Mouse (Mus musculus) kidney, adult 2 months (tissue): ENCODE measurements at regions not wholly inside any gene's neighbourhood (a gene's known extent, or its start where the extent isn't known, plus 50 kb on each side); places are given as distances from the start of the nearest gene placed in this dataset.

Experiments
- DNase-seq: peaks from one replicate; pipeline ENCODE4 v3.0.0; 2021
- H3K27ac ChIP-seq: fragments of 200-500 bp; 2 replicates; pipeline ENCODE4 v1.5.1; 2012; ENCODE audit warnings: low read depth, low read length, control low read depth, inconsistent platforms; ENCODE audit not compliant: insufficient read depth
- H3K27me3 ChIP-seq: fragments of 200-500 bp; replicated peaks from 2 replicates; pipeline ENCODE4 v1.6.1; 2012; ENCODE audit warnings: mild to moderate bottlenecking, moderate library complexity, low read length, inconsistent platforms; ENCODE audit not compliant: control insufficient read depth, insufficient read depth
- H3K36me3 ChIP-seq: fragments of 200-500 bp; 2 replicates; pipeline ENCODE4 v1.6.1; 2012; ENCODE audit warnings: mild to moderate bottlenecking, moderate library complexity, low read length, inconsistent platforms; ENCODE audit not compliant: control insufficient read depth, insufficient read depth
- H3K4me1 ChIP-seq: fragments of 200-500 bp; 2 replicates; pipeline ENCODE4 v1.6.1; 2011; ENCODE audit warnings: low read length; ENCODE audit not compliant: control insufficient read depth, insufficient read depth
- H3K4me3 ChIP-seq: fragments of 200-500 bp; 2 replicates; pipeline ENCODE4 v1.5.1; 2011; ENCODE audit warnings: mild to moderate bottlenecking, low read depth, low read length, control low read depth; ENCODE audit not compliant: insufficient read depth
- CTCF ChIP-seq: fragments of 200-500 bp; conservative IDR thresholded peaks from 2 replicates; pipeline ENCODE4 v1.5.1; 2011; ENCODE audit warnings: low read depth, mild to moderate bottlenecking, control low read depth, low read length, moderate library complexity, mixed read lengths; ENCODE audit not compliant: insufficient read depth, insufficient read length
- POLR2A ChIP-seq: fragments of 200-500 bp; IDR thresholded peaks from one replicate; pipeline ENCODE4 v1.6.1; 2011; ENCODE audit warnings: low read depth, low read length, control low read depth
- WGBS: fragments of 180-500 bp; shearing (Covaris S2); methylation state at CpG from one replicate; pipeline ENCODE4 v1.1.7; 2018; 5-methylcytosine and 5-hydroxymethylcytosine counted together

- H3K4me1 ChIP-seq, result no peaks in the 10 kb centered on the region
- H3K27ac ChIP-seq, result no peak overlapping the region
- no peak for DNase-seq
Measured at GRCm38 (mm10) chr9:30521556-30522240, 94.8 kb downstream of the Snx19 start.

GRCm38 (mm10) chr9:30520853-30521439, 94.0 kb downstream of the Snx19 start:
- TF ChIP-seq CTCF, result no peak
- no peak for TF ChIP-seq POLR2A
- 58% methylated on average over 9 of the region's 9 CpGs for WGBS
- H3K27ac ChIP-seq, result no peak overlapping the region
- H3K4me3 ChIP-seq, result no peak overlapping the region
- H3K27me3 ChIP-seq, result no peaks in the 10 kb centered on the region
- DNase-seq, result no peak
- no peaks in the 10 kb centered on the region for H3K36me3 ChIP-seq
- H3K4me1 ChIP-seq, result no peaks in the 10 kb centered on the region

More at GRCm38 (mm10) chr9:30521556-30522240, 94.8 kb downstream of the Snx19 start:
- WGBS, result 93% methylated on average over 6 of the region's 6 CpGs
- Histone ChIP-seq H3K4me3 (no peak overlapping the region), H3K27me3 (no peaks in the 10 kb centered on the region), H3K36me3 (no peaks in the 10 kb centered on the region)
- TF ChIP-seq POLR2A (no peak), CTCF (no peak)

- no peak overlapping the region for H3K27ac ChIP-seq
- 80% methylated on average over 1 of the region's 1 CpGs for WGBS
Measured at GRCm38 (mm10) chr9:30520116-30520515, 93.2 kb downstream of the Snx19 start.

GRCm38 (mm10) chr9:30519231-30519630, 92.3 kb downstream of the Snx19 start:
- TF ChIP-seq POLR2A (no peak), CTCF (no peak)
- WGBS, result 98% methylated on average over 1 of the region's 1 CpGs
- Histone ChIP-seq H3K36me3 (no peaks in the 10 kb centered on the region), H3K27ac (no peak overlapping the region), H3K4me1 (no peaks in the 10 kb centered on the region), H3K27me3 (no peaks in the 10 kb centered on the region), H3K4me3 (no peak overlapping the region)
- DNase-seq, result no peak

More at GRCm38 (mm10) chr9:30520116-30520515, 93.2 kb downstream of the Snx19 start:
- no peaks in the 10 kb centered on the region for H3K27me3 ChIP-seq
- no peak overlapping the region for H3K4me3 ChIP-seq
- DNase-seq, result no peak
- no peaks in the 10 kb centered on the region for H3K4me1 ChIP-seq
- no peaks in the 10 kb centered on the region for H3K36me3 ChIP-seq
- TF ChIP-seq CTCF (no peak), POLR2A (no peak)
